Mouse (Mus musculus) stomach, postnatal 0 days (tissue): Measurements from ENCODE around the gene Zfp316.

Experiments used
- CTCF ChIP-seq: IDR thresholded peaks from 2 replicates; pipeline ENCODE4 v1.5.1; 2016; ENCODE audit warnings: antibody characterized with exemption, low read depth, mild to moderate bottlenecking, moderate library complexity
- EP300 ChIP-seq: optimal IDR thresholded peaks from 2 replicates; pipeline ENCODE3; 2016; ENCODE audit warnings: antibody characterized with exemption

DNA sequence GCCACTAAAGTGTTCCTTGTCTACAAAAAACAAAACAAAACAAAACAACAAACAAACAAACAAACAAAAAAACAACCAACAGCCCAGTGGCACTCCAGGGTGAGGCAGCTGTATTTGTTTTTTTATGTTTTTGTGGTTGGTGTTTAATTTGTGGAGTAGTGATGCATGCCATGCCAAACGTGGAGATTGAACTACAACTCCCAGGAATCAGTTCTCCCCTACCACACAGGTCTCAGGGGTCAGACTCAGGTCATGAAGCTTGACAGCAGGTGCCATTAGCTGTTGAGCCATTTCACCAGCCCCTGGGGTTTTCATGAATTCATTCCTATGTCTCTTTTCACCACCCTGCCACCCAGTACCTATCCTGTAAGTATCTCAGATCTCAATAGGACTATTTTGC is 4.4 kb downstream of the Zfp316 start:
- TF ChIP-seq CTCF (no peak), EP300 (no peak)
